Mouse (Mus musculus): ENCODE measurements around the gene Fgr.

DNA sequence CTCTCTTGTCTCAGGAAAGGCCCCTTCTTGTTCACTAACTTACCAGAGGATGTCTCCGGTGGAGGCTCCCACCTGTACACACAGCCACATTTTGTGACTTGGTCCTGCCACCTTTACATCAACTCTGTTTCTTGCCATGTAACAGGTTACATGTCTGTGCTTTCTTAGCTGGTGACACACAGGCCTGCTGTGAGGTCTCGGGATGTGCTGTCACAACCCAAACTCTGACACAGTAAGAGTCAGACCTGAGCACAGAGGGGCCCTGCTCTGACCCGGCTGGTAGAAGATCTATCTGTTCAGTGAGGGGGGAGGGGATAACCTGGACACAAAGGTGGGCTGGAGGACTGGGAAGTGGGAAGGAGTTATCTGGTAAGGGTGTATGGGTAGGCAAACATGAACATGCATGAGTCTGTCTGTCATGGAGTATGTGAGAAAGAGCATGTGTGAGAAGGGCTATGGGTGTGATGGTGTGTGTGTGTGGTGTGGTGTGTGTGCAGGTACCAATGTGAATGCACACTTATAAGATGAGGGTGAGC, 44.4 kb downstream of the Fgr start:
- no peak for TF ChIP-seq GATA1 (IDR thresholded peaks at IDR 0.05; ENCODE audit: borderline replicate concordance, low read length)
- no peak for TF ChIP-seq CTCF (IDR thresholded peaks at IDR 0.05; ENCODE audit: low read depth, low read length)
- TF ChIP-seq GATA2 (IDR thresholded peaks at IDR 0.05; ENCODE audit: borderline replicate concordance, low read depth, low read length), result no peak
- TF ChIP-seq POLR2AphosphoS5 (IDR thresholded peaks at IDR 0.05; ENCODE audit: insufficient replicate concordance, low read depth, low read length), result no peak
- TF ChIP-seq TAL1 (conservative IDR thresholded peaks at IDR 0.05; ENCODE audit: low read depth, low read length), result no peak

All from G1E (cell line).